Mouse (Mus musculus): Measurements from ENCODE around the gene Zbtb45. TPM values are rescaled to one million over a fixed set of nuclear protein-coding genes. Genes with fewer than 3 reads are reported as not detected.
A peak's percentile ranks its signal among the peaks of the same experiment; 100 is the strongest.

The Zbtb45 gene
- polyA plus RNA-seq, 1 experiment from 2014 or later, result 28.2 TPM

DNA sequence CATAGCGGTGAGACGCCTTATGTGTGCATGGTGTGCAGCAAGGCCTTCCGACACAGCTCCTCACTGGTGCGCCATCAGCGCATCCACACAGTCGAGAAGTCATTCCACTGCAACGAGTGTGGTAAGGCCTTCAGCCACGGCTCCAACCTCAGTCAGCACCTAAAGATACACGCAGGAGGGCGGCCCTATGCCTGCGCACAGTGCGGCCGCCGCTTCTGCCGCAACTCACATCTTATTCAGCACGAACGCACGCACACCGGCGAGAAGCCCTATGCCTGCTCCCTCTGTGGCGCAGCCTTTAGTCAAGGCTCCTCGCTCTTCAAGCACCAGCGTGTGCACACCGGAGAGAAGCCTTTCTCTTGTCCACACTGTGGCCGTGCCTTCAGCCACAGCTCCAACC, 38.9 kb downstream of the Zbtb45 start:
- no peaks in the 10 kb centered on the region for H3K9me3 ChIP-seq (ENCODE audit: control insufficient read depth, low read length)
- no peak overlapping the region for H3K4me2 ChIP-seq (ENCODE audit: low read depth, low read length)
- H3K9ac ChIP-seq (ENCODE audit: low read length), result no peak overlapping the region
- WGBS, result 94% methylated on average over 25 of the region's 25 CpGs
- peaks cover 27% of the 10 kb centered on the region for H3K36me3 ChIP-seq (ENCODE audit: control insufficient read depth, insufficient read depth, low read length)
- H3K27me3 ChIP-seq (ENCODE audit: control insufficient read depth, insufficient read depth, low read depth, low read length), result no peaks in the 10 kb centered on the region
- no peak overlapping the region for H3K4me3 ChIP-seq (ENCODE audit: low read length)
- no peak overlapping the region for H3K27ac ChIP-seq (ENCODE audit: low read length)
- ATAC-seq (ENCODE audit: low read depth), result no peak
- H3K4me1 ChIP-seq (replicated peaks; ENCODE audit: control insufficient read depth, insufficient read depth, low read length), result peaks cover 8% of the 10 kb centered on the region

DNA sequence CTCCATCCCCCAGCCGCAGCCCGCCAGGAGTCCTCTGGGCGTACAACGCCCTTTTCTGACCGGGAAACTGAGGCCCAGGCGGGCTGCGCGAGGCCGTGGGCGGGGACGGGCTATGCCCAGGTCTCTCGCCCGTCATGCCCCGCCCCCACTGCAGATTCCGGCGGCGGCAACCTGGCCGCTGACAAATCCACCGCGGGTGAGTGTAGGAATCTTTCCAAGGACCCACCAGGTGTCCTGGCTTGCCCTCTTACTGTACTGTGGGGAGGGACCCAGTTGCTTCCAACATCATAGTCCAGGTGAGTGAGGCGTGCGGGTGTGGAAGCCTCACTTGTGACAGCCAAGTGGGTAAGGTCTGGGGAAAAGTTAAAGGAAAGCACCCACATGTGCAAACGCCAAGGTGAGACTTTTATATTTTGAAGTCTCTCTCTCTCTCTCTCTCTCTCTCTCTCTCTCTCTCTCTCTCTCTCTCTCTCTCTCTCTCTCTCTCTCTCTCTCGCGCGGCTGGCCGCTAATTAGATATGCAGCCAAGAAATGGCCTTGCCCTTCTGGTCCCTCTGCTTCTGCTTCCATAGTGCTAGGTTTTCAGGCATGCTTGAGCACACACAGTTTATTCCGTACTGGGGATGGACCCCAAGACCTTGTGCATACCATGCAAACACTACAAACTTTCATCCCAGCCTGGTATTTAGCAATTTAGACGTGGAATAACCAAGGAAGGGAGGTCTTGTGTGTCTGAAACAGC, 43.6 kb downstream of the Zbtb45 start:
- ATAC-seq (ENCODE audit: low read depth), result peak; percentile 67

DNA sequence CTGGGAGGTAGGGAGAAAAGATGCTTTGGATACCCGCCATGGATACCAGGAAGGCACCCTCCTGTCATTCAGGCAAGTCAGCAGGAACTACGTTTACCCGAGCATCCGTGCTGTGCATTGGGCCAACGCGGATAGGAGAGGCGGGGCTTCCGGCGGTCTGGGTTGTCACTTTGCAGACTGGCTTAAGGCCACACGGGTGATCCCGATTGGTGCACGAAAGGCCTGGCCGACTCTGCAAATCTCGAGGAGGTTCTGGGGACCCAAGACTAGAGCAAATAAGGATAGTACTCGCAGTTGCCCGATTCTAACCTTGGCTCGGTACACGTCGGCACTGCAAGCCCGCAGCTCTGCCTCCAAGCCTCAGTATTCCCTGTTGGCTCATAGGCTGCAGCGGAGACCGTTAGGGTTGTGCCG, 44.1 kb downstream of the Zbtb45 start, which contains the start of gene Zfp324:
Gene Zfp324, plus strand, starts transcription at position 161 of the 414 bp plus-strand sequence.
- ATAC-seq (ENCODE audit: low read depth), result peak; percentile 92
- Histone ChIP-seq H3K27me3 (ENCODE audit: control insufficient read depth, insufficient read depth, low read depth, low read length) (no peaks in the 10 kb centered on the region), H3K36me3 (ENCODE audit: control insufficient read depth, insufficient read depth, low read length) (peaks cover 15% of the 10 kb centered on the region), H3K9me3 (ENCODE audit: control insufficient read depth, low read length) (no peaks in the 10 kb centered on the region), H3K4me1 (replicated peaks; ENCODE audit: control insufficient read depth, insufficient read depth, low read length) (peaks cover 16% of the 10 kb centered on the region), H3K4me2 (ENCODE audit: low read depth, low read length) (peak within 1 kb of the TSS; percentile 63), H3K9ac (ENCODE audit: low read length) (peak within 1 kb of the TSS; percentile 95), H3K4me3 (ENCODE audit: low read length) (peak within 1 kb of the TSS; percentile 84), H3K27ac (ENCODE audit: low read length) (peak within 1 kb of the TSS; percentile 87)
- 0% methylated on average over 23 of the region's 23 CpGs for WGBS

More for the DNA sequence above, 43.6 kb downstream of the Zbtb45 start:
- peak overlapping the region; percentile 84 for H3K4me3 ChIP-seq (ENCODE audit: low read length)
- H3K9ac ChIP-seq (ENCODE audit: low read length), result peak overlapping the region; percentile 95
- peak overlapping the region; percentile 87 for H3K27ac ChIP-seq (ENCODE audit: low read length)
- peak overlapping the region; percentile 63 for H3K4me2 ChIP-seq (ENCODE audit: low read depth, low read length)
- peaks cover 21% of the 10 kb centered on the region for H3K36me3 ChIP-seq (ENCODE audit: control insufficient read depth, insufficient read depth, low read length)
- H3K27me3 ChIP-seq (ENCODE audit: control insufficient read depth, insufficient read depth, low read depth, low read length), result no peaks in the 10 kb centered on the region
- under 1% methylated on average over 27 of the region's 29 CpGs for WGBS
- H3K9me3 ChIP-seq (ENCODE audit: control insufficient read depth, low read length), result no peaks in the 10 kb centered on the region
- H3K4me1 ChIP-seq (replicated peaks; ENCODE audit: control insufficient read depth, insufficient read depth, low read length), result peaks cover 13% of the 10 kb centered on the region

DNA sequence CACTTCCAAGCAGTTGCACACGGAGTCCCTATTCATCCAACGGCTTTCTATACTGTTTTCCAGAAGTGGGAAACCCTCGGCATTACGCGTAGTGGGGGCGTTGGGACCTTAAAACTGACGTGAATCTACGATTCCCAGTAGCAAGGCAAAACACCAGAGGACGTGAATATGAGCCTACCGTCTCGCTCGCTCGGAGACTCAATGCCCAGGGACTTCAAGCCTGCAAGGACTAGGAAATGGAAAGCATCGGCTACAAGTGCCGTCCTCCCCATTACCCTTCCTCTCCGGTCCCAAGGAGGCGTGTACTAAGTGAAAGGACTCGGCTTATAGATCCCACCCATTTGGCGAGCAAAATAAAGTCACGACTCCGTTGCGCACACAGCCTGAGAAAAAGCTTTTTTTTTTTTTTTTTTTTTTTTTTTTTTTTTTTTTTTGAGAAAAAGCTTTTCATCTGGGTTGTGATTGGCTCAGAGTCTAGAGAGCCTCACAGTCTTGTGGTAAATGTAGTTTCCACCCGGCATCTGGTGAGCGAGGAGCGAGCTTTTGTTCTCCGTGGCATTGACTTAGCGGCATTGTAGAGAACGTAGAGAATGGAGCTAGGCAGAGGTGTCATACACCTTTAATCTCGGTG, 48.2 kb downstream of the Zbtb45 start:
- Histone ChIP-seq H3K36me3 (ENCODE audit: control insufficient read depth, insufficient read depth, low read length) (no peaks in the 10 kb centered on the region), H3K27me3 (ENCODE audit: control insufficient read depth, insufficient read depth, low read depth, low read length) (no peaks in the 10 kb centered on the region), H3K27ac (ENCODE audit: low read length) (peak overlapping the region; percentile 88), H3K4me2 (ENCODE audit: low read depth, low read length) (peak overlapping the region; percentile 74), H3K4me1 (replicated peaks; ENCODE audit: control insufficient read depth, insufficient read depth, low read length) (peaks cover 10% of the 10 kb centered on the region), H3K9ac (ENCODE audit: low read length) (peak overlapping the region; percentile 77), H3K9me3 (ENCODE audit: control insufficient read depth, low read length) (no peaks in the 10 kb centered on the region), H3K4me3 (ENCODE audit: low read length) (peak overlapping the region; percentile 58)
- ATAC-seq (ENCODE audit: low read depth), result peak; percentile 66
- WGBS, result 1% methylated on average over 29 of the region's 29 CpGs

GRCm38 (mm10) chr7:12959718-12960117, 50.1 kb downstream of the Zbtb45 start:
- WGBS, result 16% methylated on average over 4 of the region's 4 CpGs
- H3K9me3 ChIP-seq (ENCODE audit: control insufficient read depth, low read length), result no peaks in the 10 kb centered on the region
- no peaks in the 10 kb centered on the region for H3K27me3 ChIP-seq (ENCODE audit: control insufficient read depth, insufficient read depth, low read depth, low read length)
- H3K4me2 ChIP-seq (ENCODE audit: low read depth, low read length), result no peak overlapping the region
- no peaks in the 10 kb centered on the region for H3K36me3 ChIP-seq (ENCODE audit: control insufficient read depth, insufficient read depth, low read length)
- H3K27ac ChIP-seq (ENCODE audit: low read length), result no peak overlapping the region
- no peak overlapping the region for H3K9ac ChIP-seq (ENCODE audit: low read length)
- 0 out of 2 replicates have a peak, but pooled peaks cover 2% of the 10 kb centered on the region for H3K4me1 ChIP-seq (replicated peaks; ENCODE audit: control insufficient read depth, insufficient read depth, low read length)
- no peak for ATAC-seq (ENCODE audit: low read depth)
- H3K4me3 ChIP-seq (ENCODE audit: low read length), result no peak overlapping the region

DNA sequence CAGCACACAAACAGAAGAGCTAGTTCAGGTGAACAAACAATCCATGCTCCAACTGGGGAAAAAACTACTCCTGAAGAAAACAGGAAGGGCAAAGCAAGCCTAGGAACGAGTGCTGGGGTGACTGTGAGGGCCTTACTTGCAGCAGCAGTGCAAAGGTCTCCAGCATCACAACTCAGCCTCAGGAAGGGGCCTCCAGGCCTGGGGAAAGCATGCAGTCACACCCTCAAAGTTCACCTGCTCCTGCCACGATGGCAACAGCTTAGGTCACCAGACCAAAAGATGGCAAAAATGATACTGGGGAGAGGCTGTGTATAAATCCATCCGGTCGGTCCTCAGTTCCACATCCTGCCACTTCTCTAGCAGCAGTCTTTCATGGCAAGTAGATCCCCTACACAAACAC, 50.9 kb downstream of the Zbtb45 start:
- Histone ChIP-seq H3K27ac (ENCODE audit: low read length) (no peak overlapping the region), H3K4me3 (ENCODE audit: low read length) (no peak overlapping the region), H3K36me3 (ENCODE audit: control insufficient read depth, insufficient read depth, low read length) (no peaks in the 10 kb centered on the region), H3K9me3 (ENCODE audit: control insufficient read depth, low read length) (no peaks in the 10 kb centered on the region), H3K9ac (ENCODE audit: low read length) (no peak overlapping the region), H3K4me1 (replicated peaks; ENCODE audit: control insufficient read depth, insufficient read depth, low read length) (0 out of 2 replicates have a peak, but pooled peaks cover 2% of the 10 kb centered on the region), H3K27me3 (ENCODE audit: control insufficient read depth, insufficient read depth, low read depth, low read length) (no peaks in the 10 kb centered on the region), H3K4me2 (ENCODE audit: low read depth, low read length) (no peak overlapping the region)
- ATAC-seq (ENCODE audit: low read depth), result no peak
- 71% methylated on average over 4 of the region's 4 CpGs for WGBS

DNA sequence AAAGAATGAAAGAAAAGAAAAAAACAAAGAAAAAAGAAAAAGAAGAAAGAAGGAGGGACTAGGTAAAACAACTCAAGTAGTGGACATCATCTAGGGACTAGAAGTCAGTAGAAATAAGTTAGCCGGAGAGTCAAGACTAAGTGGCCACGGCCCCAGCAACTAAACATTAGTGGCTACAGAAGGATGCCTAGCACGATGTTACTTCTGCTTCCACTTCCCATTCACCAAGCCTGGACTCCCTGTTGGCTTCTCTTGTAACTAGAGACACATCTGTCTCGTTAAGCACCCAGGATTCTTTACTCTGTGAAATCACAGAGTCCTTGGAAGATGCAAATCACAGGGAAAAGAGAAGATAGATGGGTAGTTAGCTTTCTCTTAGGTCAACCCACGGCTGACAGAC, 52.3 kb downstream of the Zbtb45 start:
- Histone ChIP-seq H3K4me1 (replicated peaks; ENCODE audit: control insufficient read depth, insufficient read depth, low read length) (0 out of 2 replicates have a peak, but pooled peaks cover 2% of the 10 kb centered on the region), H3K27me3 (ENCODE audit: control insufficient read depth, insufficient read depth, low read depth, low read length) (no peaks in the 10 kb centered on the region), H3K27ac (ENCODE audit: low read length) (no peak overlapping the region), H3K9ac (ENCODE audit: low read length) (no peak overlapping the region), H3K9me3 (ENCODE audit: control insufficient read depth, low read length) (no peaks in the 10 kb centered on the region), H3K4me3 (ENCODE audit: low read length) (no peak overlapping the region), H3K36me3 (ENCODE audit: control insufficient read depth, insufficient read depth, low read length) (no peaks in the 10 kb centered on the region), H3K4me2 (ENCODE audit: low read depth, low read length) (no peak overlapping the region)
- WGBS, result 64% methylated on average over 5 of the region's 5 CpGs
- ATAC-seq (ENCODE audit: low read depth), result no peak

- ATAC-seq (ENCODE audit: low read depth), result no peak
- no peak overlapping the region for H3K27ac ChIP-seq (ENCODE audit: low read length)
- H3K4me2 ChIP-seq (ENCODE audit: low read depth, low read length), result no peak overlapping the region
- WGBS, result 43% methylated on average over 3 of the region's 3 CpGs
- H3K27me3 ChIP-seq (ENCODE audit: control insufficient read depth, insufficient read depth, low read depth, low read length), result no peaks in the 10 kb centered on the region
- no peaks in the 10 kb centered on the region for H3K9me3 ChIP-seq (ENCODE audit: control insufficient read depth, low read length)
- no peaks in the 10 kb centered on the region for H3K36me3 ChIP-seq (ENCODE audit: control insufficient read depth, insufficient read depth, low read length)
- peaks cover 8% of the 10 kb centered on the region for H3K4me1 ChIP-seq (replicated peaks; ENCODE audit: control insufficient read depth, insufficient read depth, low read length)
- H3K4me3 ChIP-seq (ENCODE audit: low read length), result no peak overlapping the region
- H3K9ac ChIP-seq (ENCODE audit: low read length), result no peak overlapping the region
Measured at GRCm38 (mm10) chr7:12954896-12955295, 54.9 kb downstream of the Zbtb45 start.

All from lung, embryonic 16.5 days (tissue).